Mouse (Mus musculus): ENCODE data around the gene 1700001O22Rik.

DNA sequence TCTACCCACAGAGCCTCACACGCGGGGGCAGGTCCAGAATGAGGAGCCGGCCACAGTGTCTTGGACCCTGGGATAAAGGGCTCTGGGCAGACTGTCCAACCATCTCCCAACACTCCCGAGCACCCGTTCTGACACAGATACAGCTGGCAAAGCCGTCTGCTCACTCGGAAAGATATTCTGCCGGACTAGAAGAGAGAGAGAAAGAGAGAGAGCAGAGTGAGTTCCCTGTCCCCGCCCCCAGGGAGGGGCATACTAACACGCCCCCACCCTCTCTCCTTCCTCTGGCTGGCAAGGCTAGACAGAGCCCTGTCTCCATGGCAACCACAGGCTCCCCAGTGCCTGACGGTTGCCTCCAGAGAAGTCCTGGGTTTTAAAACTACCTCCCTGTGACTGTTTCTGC lies 7.1 kb downstream of the 1700001O22Rik start:
- TF ChIP-seq CTCF (IDR thresholded peaks at IDR 0.05; ENCODE audit: low read depth, low read length) (no peak), POLR2A (IDR thresholded peaks at IDR 0.05; ENCODE audit: extremely low read depth, insufficient read depth, low read length) (no peak)
